Mouse (Mus musculus) forebrain, embryonic 14.5 days (tissue): Measurements from ENCODE around the gene Cyth4. TPM values are rescaled to one million over a fixed set of nuclear protein-coding genes. Genes with fewer than 3 reads are reported as not detected.
A peak's percentile ranks its signal among the peaks of the same experiment; 100 is the strongest.

ENCODE experiments used
- ATAC-seq: fragments of 200-750 bp; cut with Nextera tagmentation; 2 replicates; pipeline ENCODE4 v1.8.0; 2017; ENCODE audit warnings: mild to moderate bottlenecking, moderate library complexity
- DNase-seq: peaks from one replicate; pipeline ENCODE4 v3.0.0-alpha.2; 2015; ENCODE audit warnings: low spot score
- H3K27ac ChIP-seq: fragments of 300-500 bp; sonication (generic); 2 replicates; pipeline ENCODE4 v1.5.1; 2014; ENCODE audit warnings: low read depth, mild to moderate bottlenecking, control low read depth, low read length, moderate library complexity
- H3K27me3 ChIP-seq: fragments of 300-500 bp; sonication (generic); replicated peaks from 2 replicates; pipeline ENCODE4 v1.6.1; 2014; ENCODE audit warnings: low read length, control low read depth, mixed read lengths; ENCODE audit not compliant: control insufficient read depth, insufficient read depth
- H3K36me3 ChIP-seq: fragments of 300-500 bp; sonication (generic); 2 replicates; pipeline ENCODE4 v1.6.1; 2014; ENCODE audit warnings: low read length, control low read depth; ENCODE audit not compliant: control insufficient read depth, insufficient read depth
- H3K4me1 ChIP-seq: fragments of 300-500 bp; sonication (generic); 2 replicates; pipeline ENCODE4 v1.6.1; 2014; ENCODE audit warnings: antibody characterized with exemption, low read length, control low read depth; ENCODE audit not compliant: control insufficient read depth, insufficient read depth
- H3K4me2 ChIP-seq: fragments of 300-500 bp; sonication (generic); 2 replicates; pipeline ENCODE4 v1.6.1; 2014; ENCODE audit warnings: mild to moderate bottlenecking, control low read depth, low read length
- H3K4me3 ChIP-seq: fragments of 300-500 bp; sonication (generic); 2 replicates; pipeline ENCODE4 v1.5.1; 2014; ENCODE audit warnings: low read depth, low read length, control low read depth
- H3K9ac ChIP-seq: fragments of 300-500 bp; sonication (generic); 2 replicates; pipeline ENCODE4 v1.6.1; 2014; ENCODE audit warnings: mild to moderate bottlenecking, low read length, control low read depth, moderate library complexity
- H3K9me3 ChIP-seq: fragments of 300-500 bp; sonication (generic); replicated peaks from 2 replicates; pipeline ENCODE4 v1.6.1; 2016; ENCODE audit warnings: low read length, control low read depth, mixed read lengths; ENCODE audit not compliant: control insufficient read depth
- WGBS: fragments of 180-500 bp; shearing (Covaris S2); extraction: QIAGEN DNeasy Blood & Tissue Kit; methylation state at CpG from one replicate; pipeline ENCODE4 v1.1.7; 2014; 5-methylcytosine and 5-hydroxymethylcytosine counted together
- polyA plus RNA-seq: library from polyadenylated mRNA; unstranded; fragments of >200 nt; fragmentation: Nextera tagmentation; extraction: Ambion mirVana; gene quantifications from 2 replicates; pipeline ENCODE4 v1.2.1, GENCODE M21; 2014

Cyth4 gene
- polyA plus RNA-seq, 1 experiment from 2014 or later: 2.4 TPM

- no peak within 1 kb of the TSS for H3K9ac ChIP-seq
- 81% methylated on average over 8 of the region's 8 CpGs for WGBS
- H3K27ac ChIP-seq: no peak within 1 kb of the TSS
- DNase-seq (no peak), ATAC-seq (no peak)
- H3K4me2 ChIP-seq: no peak within 1 kb of the TSS
- no peak within 1 kb of the TSS for H3K4me3 ChIP-seq
- H3K36me3 ChIP-seq: no peaks in the 10 kb centered on the region
- no peaks in the 10 kb centered on the region for H3K4me1 ChIP-seq
- H3K27me3 ChIP-seq: no peaks in the 10 kb centered on the region
- H3K9me3 ChIP-seq: no peaks in the 10 kb centered on the region
Observed at GRCm38 (mm10) chr15:78572658-78573397, 24.0 kb upstream of the Cyth4 start, which contains the start of gene Rac2. Gene Rac2, minus strand, starts transcription at chr15:78572783.

GRCm38 (mm10) chr15:78576284-78576810, 20.5 kb upstream of the Cyth4 start:
- Histone ChIP-seq H3K4me3 (no peak overlapping the region), H3K36me3 (no peaks in the 10 kb centered on the region), H3K4me1 (peaks cover 18% of the 10 kb centered on the region), H3K4me2 (no peak overlapping the region), H3K27ac (no peak overlapping the region), H3K27me3 (no peaks in the 10 kb centered on the region), H3K9me3 (no peaks in the 10 kb centered on the region), H3K9ac (no peak overlapping the region)
- no peak for DNase-seq
- 58% methylated on average over 4 of the region's 4 CpGs for WGBS
- no peak for ATAC-seq

GRCm38 (mm10) chr15:78583352-78583751, 13.5 kb upstream of the Cyth4 start:
- Histone ChIP-seq H3K4me1 (peaks cover 18% of the 10 kb centered on the region), H3K36me3 (no peaks in the 10 kb centered on the region), H3K9ac (no peak overlapping the region), H3K27me3 (no peaks in the 10 kb centered on the region), H3K4me2 (no peak overlapping the region), H3K4me3 (no peak overlapping the region), H3K9me3 (0 out of 2 replicates have a peak, but pooled peaks cover 2% of the 10 kb centered on the region), H3K27ac (no peak overlapping the region)
- 23% methylated on average over 11 of the region's 11 CpGs for WGBS
- no peak for ATAC-seq
- DNase-seq: no peak

GRCm38 (mm10) chr15:78585404-78585803, 11.4 kb upstream of the Cyth4 start:
- H3K36me3 ChIP-seq: no peaks in the 10 kb centered on the region
- no peak overlapping the region for H3K4me2 ChIP-seq
- H3K27me3 ChIP-seq: no peaks in the 10 kb centered on the region
- no peak overlapping the region for H3K27ac ChIP-seq
- 0 out of 2 replicates have a peak, but pooled peaks cover 2% of the 10 kb centered on the region for H3K9me3 ChIP-seq
- 94% methylated on average over 7 of the region's 7 CpGs for WGBS
- H3K9ac ChIP-seq: no peak overlapping the region
- peaks cover 9% of the 10 kb centered on the region for H3K4me1 ChIP-seq
- DNase-seq: no peak
- ATAC-seq: no peak
- H3K4me3 ChIP-seq: no peak overlapping the region

GRCm38 (mm10) chr15:78587050-78587994, 9.5 kb upstream of the Cyth4 start:
- peak; percentile 88 for DNase-seq
- Histone ChIP-seq H3K4me1 (no peaks in the 10 kb centered on the region), H3K4me3 (no peak overlapping the region), H3K4me2 (no peak overlapping the region), H3K27me3 (no peaks in the 10 kb centered on the region), H3K36me3 (no peaks in the 10 kb centered on the region), H3K9ac (no peak overlapping the region), H3K9me3 (0 out of 2 replicates have a peak, but pooled peaks cover 2% of the 10 kb centered on the region), H3K27ac (no peak overlapping the region)
- ATAC-seq: peak; percentile 90
- WGBS: 54% methylated on average over 18 of the region's 18 CpGs

- 85% methylated on average over 4 of the region's 4 CpGs for WGBS
- H3K36me3 ChIP-seq: no peaks in the 10 kb centered on the region
- no peak overlapping the region for H3K27ac ChIP-seq
- H3K27me3 ChIP-seq: no peaks in the 10 kb centered on the region
- H3K4me3 ChIP-seq: no peak overlapping the region
- H3K9me3 ChIP-seq: 0 out of 2 replicates have a peak, but pooled peaks cover 2% of the 10 kb centered on the region
- no peak overlapping the region for H3K4me2 ChIP-seq
- H3K9ac ChIP-seq: no peak overlapping the region
- no peaks in the 10 kb centered on the region for H3K4me1 ChIP-seq
- DNase-seq (no peak), ATAC-seq (no peak)
Observed at GRCm38 (mm10) chr15:78588049-78588448, 8.8 kb upstream of the Cyth4 start.

GRCm38 (mm10) chr15:78588900-78589299, 7.9 kb upstream of the Cyth4 start:
- Histone ChIP-seq H3K4me3 (no peak overlapping the region), H3K36me3 (no peaks in the 10 kb centered on the region), H3K27me3 (no peaks in the 10 kb centered on the region), H3K9me3 (0 out of 2 replicates have a peak, but pooled peaks cover 2% of the 10 kb centered on the region), H3K4me1 (no peaks in the 10 kb centered on the region), H3K4me2 (no peak overlapping the region), H3K27ac (no peak overlapping the region), H3K9ac (no peak overlapping the region)
- no peak for DNase-seq
- no peak for ATAC-seq
- 93% methylated on average over 4 of the region's 4 CpGs for WGBS

- Histone ChIP-seq H3K4me3 (no peak overlapping the region), H3K27me3 (no peaks in the 10 kb centered on the region), H3K9me3 (no peaks in the 10 kb centered on the region), H3K4me2 (no peak overlapping the region), H3K36me3 (no peaks in the 10 kb centered on the region), H3K4me1 (no peaks in the 10 kb centered on the region), H3K9ac (no peak overlapping the region), H3K27ac (no peak overlapping the region)
- DNase-seq: no peak
- ATAC-seq: no peak
- 76% methylated on average over 6 of the region's 6 CpGs for WGBS
Observed at GRCm38 (mm10) chr15:78589936-78590335, 6.9 kb upstream of the Cyth4 start.
